ENCODE assay signal across 23 mouse cellular contexts in the genomic region with DNA sequence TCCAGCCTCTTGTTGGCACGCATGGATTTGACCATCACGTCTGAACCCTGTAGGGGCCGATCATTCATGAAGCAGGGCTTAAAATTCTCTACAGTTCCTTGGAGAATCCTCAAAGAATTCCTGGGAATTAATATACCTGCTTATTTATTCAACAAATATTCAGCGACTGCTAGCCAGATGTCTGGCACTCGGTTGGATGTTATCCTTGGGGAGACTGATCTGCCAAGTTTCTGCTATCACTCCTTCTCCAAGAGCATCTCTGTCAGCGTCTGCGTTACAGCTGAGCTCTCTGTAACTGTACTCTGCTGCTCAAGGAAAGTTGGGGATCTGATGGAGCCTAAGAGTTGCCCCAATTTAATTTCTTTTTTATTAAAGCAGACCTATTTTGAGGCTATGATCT. TPM values are rescaled to one million over a fixed set of nuclear protein-coding genes. Genes with fewer than 3 reads are reported as not detected.
DNase-seq lines count a peak whose midpoint lies in the region; ATAC-seq and TF ChIP-seq lines count a peak whose summit lies in the region.
"Had no signal": no experiment of that assay in that cellular context is flagged by ENCODE, and none has a peak within 500 bp of the region (broad histone marks: within the 10 kb centered on the region; RNA-seq: fewer than 3 reads in every experiment).

No protein-coding gene starts in this region.

- TF ChIP-seq POLR2A in lung, adult 2 months (IDR thresholded peaks at IDR 0.05; ENCODE audit: borderline replicate concordance, extremely low read depth, low read depth, low read length), result no peak

- H3K36me3 ChIP-seq in forebrain, embryonic 14.5 days (ENCODE audit: control insufficient read depth, insufficient read depth, low read length), result no peaks in the 10 kb centered on the region
- no peaks in the 10 kb centered on the region for H3K36me3 ChIP-seq in forebrain, embryonic 11.5 days (ENCODE audit: control insufficient read depth, insufficient read depth, low read length)
- no peaks in the 10 kb centered on the region for H3K36me3 ChIP-seq in heart, postnatal 0 days (replicated peaks; ENCODE audit: control insufficient read depth, insufficient read depth, low read length)
- no peaks in the 10 kb centered on the region for H3K36me3 ChIP-seq in lung, embryonic 16.5 days (ENCODE audit: control insufficient read depth, insufficient read depth, low read length)
- H3K36me3 ChIP-seq: G1E; liver, embryonic 13.5 days; midbrain, embryonic 15.5 days; neural tube, embryonic 15.5 days had no signal

- H3K27ac ChIP-seq in forebrain, embryonic 14.5 days (ENCODE audit: low read depth, low read length), result no peak overlapping the region
- H3K27ac ChIP-seq in forebrain, embryonic 11.5 days (ENCODE audit: low read depth, low read length), result no peak overlapping the region
- no peak overlapping the region for H3K27ac ChIP-seq in heart, postnatal 0 days (ENCODE audit: low read depth)
- H3K27ac ChIP-seq in lung, embryonic 16.5 days (ENCODE audit: low read length), result no peak overlapping the region
- H3K27ac ChIP-seq: heart, adult 2 months; liver, embryonic 13.5 days; midbrain, embryonic 15.5 days; neural tube, embryonic 15.5 days had no signal

- H3K9me3 ChIP-seq in forebrain, embryonic 14.5 days (replicated peaks; ENCODE audit: control insufficient read depth, low read length), result no peaks in the 10 kb centered on the region
- no peaks in the 10 kb centered on the region for H3K9me3 ChIP-seq in forebrain, embryonic 11.5 days (ENCODE audit: control insufficient read depth, low read length)
- H3K9me3 ChIP-seq in heart, postnatal 0 days (replicated peaks; ENCODE audit: control insufficient read depth, low read length), result no peaks in the 10 kb centered on the region
- H3K9me3 ChIP-seq in lung, embryonic 16.5 days (ENCODE audit: control insufficient read depth, low read length), result no peaks in the 10 kb centered on the region
- H3K9me3 ChIP-seq: liver, embryonic 13.5 days; megakaryocyte, embryonic 14.5 days; midbrain, embryonic 15.5 days; neural tube, embryonic 15.5 days had no signal

- no peak overlapping the region for H3K4me3 ChIP-seq in forebrain, embryonic 14.5 days (ENCODE audit: low read depth, low read length)
- no peak overlapping the region for H3K4me3 ChIP-seq in forebrain, embryonic 11.5 days (ENCODE audit: low read depth, low read length)
- no peak overlapping the region for H3K4me3 ChIP-seq in heart, postnatal 0 days (ENCODE audit: low read depth, low read length)
- no peak overlapping the region for H3K4me3 ChIP-seq in lung, embryonic 16.5 days (ENCODE audit: low read length)
- H3K4me3 ChIP-seq in lung, adult 2 months (replicated peaks; ENCODE audit: extremely low read depth, low read depth, low read length), result no peak overlapping the region
- H3K4me3 ChIP-seq: erythroblast, embryonic 14.5 days; heart, adult 2 months; liver, embryonic 13.5 days; megakaryocyte, embryonic 14.5 days; midbrain, embryonic 15.5 days; neural tube, embryonic 15.5 days had no signal

- TF ChIP-seq CTCF in heart, postnatal 0 days (IDR thresholded peaks at IDR 0.05; ENCODE audit: low read depth), result no peak
- no peak for TF ChIP-seq CTCF in lung, adult 2 months (IDR thresholded peaks at IDR 0.05; ENCODE audit: insufficient read depth, low read length)

- H3K27me3 ChIP-seq in forebrain, embryonic 14.5 days (replicated peaks; ENCODE audit: control insufficient read depth, insufficient read depth, low read length), result no peaks in the 10 kb centered on the region
- no peaks in the 10 kb centered on the region for H3K27me3 ChIP-seq in forebrain, embryonic 11.5 days (ENCODE audit: control insufficient read depth, insufficient read depth, low read length)
- no peaks in the 10 kb centered on the region for H3K27me3 ChIP-seq in heart, postnatal 0 days (ENCODE audit: control insufficient read depth, insufficient read depth, low read length)
- no peaks in the 10 kb centered on the region; the same call in 1 of the 2 replicates for H3K27me3 ChIP-seq in lung, embryonic 16.5 days (ENCODE audit: control insufficient read depth, insufficient read depth, low read depth, low read length)
- H3K27me3 ChIP-seq: midbrain, embryonic 15.5 days had no signal

- TF ChIP-seq EP300 in heart, postnatal 0 days (IDR thresholded peaks at IDR 0.05; ENCODE audit: low read depth), result no peak

- WGBS in forebrain, embryonic 14.5 days, result 53% methylated on average over 7 of the region's 7 CpGs
- 77% methylated on average over 7 of the region's 7 CpGs for WGBS in forebrain, embryonic 11.5 days
- WGBS in heart, postnatal 0 days, result 40% methylated on average over 7 of the region's 7 CpGs
- 41% methylated on average over 7 of the region's 7 CpGs for WGBS in lung, embryonic 16.5 days
- WGBS in lung, adult 2 months, result 51% methylated on average over 7 of the region's 7 CpGs

- H3K4me1 ChIP-seq in forebrain, embryonic 14.5 days (ENCODE audit: control insufficient read depth, insufficient read depth, low read length), result peaks cover 8% of the 10 kb centered on the region
- H3K4me1 ChIP-seq in forebrain, embryonic 11.5 days (replicated peaks; ENCODE audit: control insufficient read depth, insufficient read depth, low read length), result no peaks in the 10 kb centered on the region; the same call in 1 of the 2 replicates
- peaks cover 18% of the 10 kb centered on the region for H3K4me1 ChIP-seq in heart, postnatal 0 days (ENCODE audit: control insufficient read depth, insufficient read depth)
- peaks cover 22% of the 10 kb centered on the region for H3K4me1 ChIP-seq in lung, embryonic 16.5 days (replicated peaks; ENCODE audit: control insufficient read depth, insufficient read depth, low read length)
- no peaks in the 10 kb centered on the region for H3K4me1 ChIP-seq in lung, adult 2 months (ENCODE audit: control insufficient read depth, insufficient read depth, low read length)
- H3K4me1 ChIP-seq: liver, embryonic 13.5 days; megakaryocyte, embryonic 14.5 days; midbrain, embryonic 15.5 days had no signal

- ATAC-seq in forebrain, embryonic 14.5 days, result no peak
- ATAC-seq in forebrain, embryonic 11.5 days (replicated peaks; ENCODE audit: low FRiP score), result no peak
- no peak for ATAC-seq in heart, postnatal 0 days (ENCODE audit: insufficient read depth, low read depth)
- ATAC-seq in lung, embryonic 16.5 days (ENCODE audit: low read depth), result peak; percentile 34; the same call in 1 of the 2 replicates
- ATAC-seq: midbrain, embryonic 15.5 days had no signal

- DNase-seq in forebrain, embryonic 14.5 days (ENCODE audit: low spot score), result peak; percentile 63
- DNase-seq in forebrain, embryonic 11.5 days (ENCODE audit: low spot score), result no peak
- peak; percentile 6 for DNase-seq in heart, postnatal 0 days (ENCODE audit: low spot score)
- DNase-seq in heart, adult 8-10 months (ENCODE audit: low spot score), result no peak
- no peak for DNase-seq in lung, adult 2 months
- no peak for DNase-seq in right cerebral cortex, postnatal 25 days
- DNase-seq in cerebellum, adult 9-10 months, result no peak
- DNase-seq: adrenal gland, postnatal 25 days; cerebellum, adult 11-12 months; cerebellum, postnatal 25 days; heart, adult 2 months; heart, postnatal 4 days; kidney, adult 8-10 months; kidney, postnatal 36 days; liver, embryonic 13.5 days; right cerebral cortex, postnatal 14 days; thymus, adult 2 months had no signal

- H3K4me2 ChIP-seq in forebrain, embryonic 14.5 days (ENCODE audit: low read length), result no peak overlapping the region
- no peak overlapping the region for H3K4me2 ChIP-seq in forebrain, embryonic 11.5 days (ENCODE audit: low read depth, low read length, severe bottlenecking)
- H3K4me2 ChIP-seq in heart, postnatal 0 days (ENCODE audit: low read depth, low read length), result 0 out of 2 replicates have a peak overlapping the region, but pooled peaks have one; percentile 49
- no peak overlapping the region for H3K4me2 ChIP-seq in lung, embryonic 16.5 days (ENCODE audit: low read depth, low read length)
- H3K4me2 ChIP-seq: liver, embryonic 13.5 days; midbrain, embryonic 15.5 days; neural tube, embryonic 15.5 days had no signal

- H3K9ac ChIP-seq in forebrain, embryonic 14.5 days (ENCODE audit: low read length), result no peak overlapping the region
- H3K9ac ChIP-seq in forebrain, embryonic 11.5 days (ENCODE audit: low read length), result no peak overlapping the region
- H3K9ac ChIP-seq in heart, postnatal 0 days (replicated peaks; ENCODE audit: low read depth, low read length), result no peak overlapping the region
- no peak overlapping the region for H3K9ac ChIP-seq in lung, embryonic 16.5 days (ENCODE audit: low read length)
- H3K9ac ChIP-seq: liver, embryonic 13.5 days; midbrain, embryonic 15.5 days; neural tube, embryonic 15.5 days had no signal

RNA-seq across cellular contexts. Expression of a gene that starts 25.5 kb away (rescaled TPM):
- polyA plus RNA-seq in forebrain, embryonic 14.5 days (2014; fragmentation: Nextera tagmentation; extraction: Ambion mirVana), result 10.6 and 10.7 TPM in 2 replicates
- 17.6 and 19.1 TPM in 2 replicates for polyA plus RNA-seq in forebrain, embryonic 11.5 days (2014; fragmentation: Nextera tagmentation; extraction: Ambion mirVana)
- 3.3 and 7.7 TPM in 2 replicates for total RNA-seq in heart, postnatal 0 days (2014; rRNA removed; ENCODE audit: low replicate concordance)
- 1.4 and 1.6 TPM in 2 replicates for polyA plus RNA-seq in heart, postnatal 0 days (2015; fragmentation: Nextera tagmentation; extraction: Ambion mirVana)
- under 1 TPM; 0.19 to 0.79 (median 0.45) TPM for total RNA-seq in heart, adult 8-10 months (2022)
- 16.2 and 16.5 TPM in 2 replicates for polyA plus RNA-seq in lung, embryonic 16.5 days (2015; fragmentation: Nextera tagmentation; extraction: Ambion mirVana)
- polyA plus RNA-seq in lung, adult 2 months (2012; rRNA removed), result 4.3 and 5.3 TPM in 2 replicates
- polyA plus RNA-seq: erythroblast, embryonic 14.5 days; G1E had no signal

Comparison
In these comparisons a context has a peak if more than half of its experiments do, and no peak if none do; other contexts are left out.
1. DNase-seq: peak in forebrain, embryonic 14.5 days (single experiment) and heart, postnatal 0 days (single experiment); none in forebrain, embryonic 11.5 days (single experiment), heart, adult 8-10 months (single experiment), lung, adult 2 months (single experiment), right cerebral cortex, postnatal 25 days (single experiment) and cerebellum, adult 9-10 months (single experiment).